Mouse (Mus musculus) testis, adult 2 months (tissue): ENCODE results near the gene Ugt1a10.

Experiments used
- CTCF ChIP-seq: fragments of 200-500 bp; IDR thresholded peaks from 2 replicates; pipeline ENCODE4 v1.5.1; 2012; ENCODE audit warnings: low read depth, mild to moderate bottlenecking, inconsistent platforms, low read length, moderate library complexity; ENCODE audit not compliant: control insufficient read depth, insufficient read depth, insufficient replicate concordance
- POLR2A ChIP-seq: fragments of 200-500 bp; IDR thresholded peaks from 2 replicates; pipeline ENCODE4 v1.6.1; 2012; ENCODE audit warnings: low read depth, mild to moderate bottlenecking, inconsistent platforms, low read length, moderate library complexity; ENCODE audit not compliant: control insufficient read depth

DNA sequence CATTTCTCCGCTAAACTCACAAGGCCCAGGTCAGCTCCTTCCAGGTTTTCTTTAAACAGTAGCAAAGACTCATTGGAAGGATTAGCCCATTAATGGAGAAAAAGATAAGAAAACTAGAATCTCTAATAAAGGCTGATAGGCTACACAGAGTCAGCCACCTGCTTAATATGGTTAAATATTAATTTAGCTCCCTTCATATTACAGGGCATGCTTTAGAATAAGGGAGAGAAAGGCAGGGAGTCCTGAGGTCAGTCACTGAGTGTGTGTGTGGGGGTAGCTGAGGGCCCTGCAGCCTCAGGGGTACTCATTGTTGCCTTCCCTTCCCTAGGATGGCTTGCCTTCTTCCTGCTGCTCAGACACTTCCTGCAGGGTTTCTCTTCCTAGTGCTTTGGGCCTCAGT is 83.0 kb downstream of the Ugt1a10 start:
- TF ChIP-seq POLR2A (no peak), CTCF (no peak)
